Mouse (Mus musculus) spleen, adult 2 months (tissue): Measurements from ENCODE around the gene Terf2ip.

Experiments
- CTCF ChIP-seq: fragments of 200-500 bp; IDR thresholded peaks from 2 replicates; pipeline ENCODE4 v1.5.1; 2011; ENCODE audit warnings: mild to moderate bottlenecking, inconsistent platforms; ENCODE audit not compliant: insufficient read depth, insufficient read length, insufficient replicate concordance; ENCODE audit errors: extremely low read depth
- POLR2A ChIP-seq: fragments of 200-500 bp; IDR thresholded peaks from 2 replicates; pipeline ENCODE4 v1.6.1; 2011; ENCODE audit warnings: low read depth, low read length, inconsistent platforms

DNA sequence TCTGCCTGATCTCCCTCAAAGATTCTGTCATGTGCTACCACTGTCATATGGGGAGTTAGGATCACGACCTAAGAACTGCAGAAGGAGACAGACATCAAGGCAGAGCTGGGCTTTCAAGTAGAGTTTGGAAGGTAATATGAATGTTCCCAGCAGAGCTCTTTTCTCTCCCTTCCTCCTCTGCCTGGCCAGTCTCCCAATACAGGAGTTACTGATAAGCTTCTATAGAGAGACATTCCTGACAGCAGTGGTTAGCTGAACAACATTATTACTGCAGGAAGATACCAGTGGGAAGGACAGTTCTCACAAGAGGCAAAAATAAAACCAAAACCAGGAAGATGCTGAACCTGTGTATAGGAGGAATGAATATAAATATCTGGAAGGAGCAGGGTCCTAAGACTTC is 48.6 kb upstream of the Terf2ip start:
- TF ChIP-seq POLR2A (no peak), CTCF (no peak)
